Mouse (Mus musculus) inflammation-experienced regulatory T-cells, adult 16 weeks (primary cell): ENCODE data around the gene Vmn2r65. TPM values are rescaled to one million over a fixed set of nuclear protein-coding genes. Genes with fewer than 3 reads are reported as not detected.

Experiments used
- polyA plus RNA-seq: library from polyadenylated mRNA; unstranded; fragments of 100-300 nt; shearing (Covaris generic); gene quantifications from one replicate; pipeline ENCODE4 v1.2.1, GENCODE M21; 2017

Gene Vmn2r65
- polyA plus RNA-seq, result not detected

GRCm38 (mm10) chr7:84964015-84964414 lies at the start of gene Vmn2r65:
Gene Vmn2r65 (minus strand): TSS chr7:84964115.

GRCm38 (mm10) chr7:85012168-85012567 lies 48.3 kb upstream of the Vmn2r65 start, which contains the start of gene Vmn2r66:
Gene Vmn2r66 (minus strand): TSS chr7:85012268.

Other genes with a start within 250 kb of the Vmn2r65 start
- not detected for gene Olfr291, start 110.6 kb downstream of the Vmn2r65 start, polyA plus RNA-seq
- gene Vmn2r66, start 48.2 kb upstream of the Vmn2r65 start, polyA plus RNA-seq, result not detected
- gene Vmn2r67, start 191.9 kb upstream of the Vmn2r65 start, polyA plus RNA-seq, result not detected